Mouse (Mus musculus): ENCODE results near the gene Ddx10. TPM values are rescaled to one million over a fixed set of nuclear protein-coding genes. Genes with fewer than 3 reads are reported as not detected.

Gene Ddx10
- total and polyA plus RNA-seq, 3 experiments: 45.1 to 48.4 (median 46.5) TPM

GRCm38 (mm10) chr9:53074443-53074842 lies 173.4 kb downstream of the Ddx10 start:
- Histone ChIP-seq H3K4me1 (ENCODE audit: control insufficient read depth in 1 of 2, insufficient read depth in 2 of 2, low read length in 2 of 2) (no peaks in the 10 kb centered on the region), H3K27me3 (ENCODE audit: control insufficient read depth in 1 of 2, insufficient read depth in 2 of 2, low read length in 2 of 2) (no peaks in the 10 kb centered on the region), H3K9me3 (replicated peaks; ENCODE audit: insufficient read depth, low read length) (no peaks in the 10 kb centered on the region), H3K9ac (ENCODE audit: control insufficient read depth, low read depth, low read length, poor library complexity, severe bottlenecking) (no peak overlapping the region), H3K36me3 (ENCODE audit: control insufficient read depth in 1 of 2, insufficient read depth in 2 of 2, low read length in 2 of 2) (no peaks in the 10 kb centered on the region), H3K4me3 (ENCODE audit: control insufficient read depth in 1 of 2, insufficient read depth in 1 of 2, low read depth in 2 of 2, low read length in 2 of 2) (no peak overlapping the region), H3K79me2 (ENCODE audit: control insufficient read depth, insufficient read depth, low read length, poor library complexity) (no peaks in the 10 kb centered on the region), H3K27ac (ENCODE audit: control insufficient read depth, low read depth, low read length) (no peak overlapping the region)
- DNase-seq (ENCODE audit: low read depth, low spot score): no peak
- TF ChIP-seq HCFC1 (IDR thresholded peaks at IDR 0.05; ENCODE audit: low read depth, low read length) (no peak), MAFK (IDR thresholded peaks at IDR 0.05; ENCODE audit: borderline replicate concordance, low read depth, low read length) (no peak)

- H3K4me3 ChIP-seq (ENCODE audit: control insufficient read depth in 1 of 2, insufficient read depth in 1 of 2, low read depth in 2 of 2, low read length in 2 of 2): no peak overlapping the region
- no peaks in the 10 kb centered on the region for H3K36me3 ChIP-seq (ENCODE audit: control insufficient read depth in 1 of 2, insufficient read depth in 2 of 2, low read length in 2 of 2)
- H3K27me3 ChIP-seq (ENCODE audit: control insufficient read depth in 1 of 2, insufficient read depth in 2 of 2, low read length in 2 of 2): no peaks in the 10 kb centered on the region
- no peaks in the 10 kb centered on the region for H3K9me3 ChIP-seq (replicated peaks; ENCODE audit: insufficient read depth, low read length)
- no peaks in the 10 kb centered on the region for H3K79me2 ChIP-seq (ENCODE audit: control insufficient read depth, insufficient read depth, low read length, poor library complexity)
- no peak overlapping the region for H3K27ac ChIP-seq (ENCODE audit: control insufficient read depth, low read depth, low read length)
- TF ChIP-seq NELFE (IDR thresholded peaks at IDR 0.05; ENCODE audit: low read depth, low read length): no peak
- no peak for TF ChIP-seq TBP (IDR thresholded peaks at IDR 0.05; ENCODE audit: low read depth, low read length)
- TF ChIP-seq MEF2A (IDR thresholded peaks at IDR 0.05; ENCODE audit: extremely low read depth, insufficient replicate concordance, low read depth, low read length, poor library complexity, severe bottlenecking): no peak
- no peak for TF ChIP-seq MYB (IDR thresholded peaks at IDR 0.05; ENCODE audit: low read depth, low read length)
- no peak for TF ChIP-seq UBTF (IDR thresholded peaks at IDR 0.05; ENCODE audit: borderline replicate concordance, insufficient read depth, low read depth, low read length)
- TF ChIP-seq MXI1 (IDR thresholded peaks at IDR 0.05; ENCODE audit: low read depth, low read length): no peak
- TF ChIP-seq CHD1 (IDR thresholded peaks at IDR 0.05; ENCODE audit: low read depth, low read length): no peak
- TF ChIP-seq ZC3H11A (IDR thresholded peaks at IDR 0.05; ENCODE audit: low read depth, low read length): no peak
- no peak for TF ChIP-seq USF1 (IDR thresholded peaks at IDR 0.05; ENCODE audit: low read depth, low read length)
- no peak for TF ChIP-seq RAD21 (IDR thresholded peaks at IDR 0.05; ENCODE audit: low read depth, low read length)
- no peak for TF ChIP-seq GABPA (IDR thresholded peaks at IDR 0.05; ENCODE audit: low read depth, low read length)
- no peak for DNase-seq (ENCODE audit: low read depth, low spot score)
- no peak overlapping the region for H3K9ac ChIP-seq (ENCODE audit: control insufficient read depth, low read depth, low read length, poor library complexity, severe bottlenecking)
- H3K4me1 ChIP-seq (ENCODE audit: control insufficient read depth in 1 of 2, insufficient read depth in 2 of 2, low read length in 2 of 2): no peaks in the 10 kb centered on the region
These were observed 174.2 kb downstream of the Ddx10 start for GRCm38 (mm10) chr9:53073576-53074112.

- Histone ChIP-seq H3K4me1 (ENCODE audit: control insufficient read depth in 1 of 2, insufficient read depth in 2 of 2, low read length in 2 of 2) (no peaks in the 10 kb centered on the region), H3K9ac (ENCODE audit: control insufficient read depth, low read depth, low read length, poor library complexity, severe bottlenecking) (no peak overlapping the region), H3K4me3 (ENCODE audit: control insufficient read depth in 1 of 2, insufficient read depth in 1 of 2, low read depth in 2 of 2, low read length in 2 of 2) (no peak overlapping the region), H3K79me2 (ENCODE audit: control insufficient read depth, insufficient read depth, low read length, poor library complexity) (no peaks in the 10 kb centered on the region), H3K9me3 (replicated peaks; ENCODE audit: insufficient read depth, low read length) (no peaks in the 10 kb centered on the region), H3K27ac (ENCODE audit: control insufficient read depth, low read depth, low read length) (no peak overlapping the region), H3K36me3 (ENCODE audit: control insufficient read depth in 1 of 2, insufficient read depth in 2 of 2, low read length in 2 of 2) (no peaks in the 10 kb centered on the region), H3K27me3 (ENCODE audit: control insufficient read depth in 1 of 2, insufficient read depth in 2 of 2, low read length in 2 of 2) (no peaks in the 10 kb centered on the region)
- no peak for DNase-seq (ENCODE audit: low read depth, low spot score)
- TF ChIP-seq MAX (IDR thresholded peaks at IDR 0.05; ENCODE audit: low read length): no peak
- no peak for TF ChIP-seq SIN3A (IDR thresholded peaks at IDR 0.05; ENCODE audit: low read length)
- TF ChIP-seq TBP (IDR thresholded peaks at IDR 0.05; ENCODE audit: low read depth, low read length): no peak
- no peak for TF ChIP-seq MYB (IDR thresholded peaks at IDR 0.05; ENCODE audit: low read depth, low read length)
- no peak for TF ChIP-seq CHD1 (IDR thresholded peaks at IDR 0.05; ENCODE audit: low read depth, low read length)
- TF ChIP-seq POLR2AphosphoS5 (IDR thresholded peaks at IDR 0.05; ENCODE audit: borderline replicate concordance, low read depth, low read length): no peak
- no peak for TF ChIP-seq POLR2A (IDR thresholded peaks at IDR 0.05; ENCODE audit: control insufficient read depth in 1 of 2, insufficient read depth in 1 of 2, low read depth in 1 of 2, low read length in 2 of 2, poor library complexity in 1 of 2)
- TF ChIP-seq E2F4 (IDR thresholded peaks at IDR 0.05; ENCODE audit: borderline replicate concordance, low read depth, low read length): no peak
- TF ChIP-seq POLR2AphosphoS2 (IDR thresholded peaks at IDR 0.05; ENCODE audit: low read length): no peak
- TF ChIP-seq KAT2A (conservative IDR thresholded peaks at IDR 0.05; ENCODE audit: low read depth, low read length): no peak
- TF ChIP-seq JUND (IDR thresholded peaks at IDR 0.05; ENCODE audit: low read depth, low read length): no peak
- no peak for TF ChIP-seq SMC3 (IDR thresholded peaks at IDR 0.05; ENCODE audit: low read depth, low read length)
- no peak for TF ChIP-seq MAZ (IDR thresholded peaks at IDR 0.05; ENCODE audit: low read depth, low read length)
- TF ChIP-seq ZMIZ1 (IDR thresholded peaks at IDR 0.05; ENCODE audit: low read depth, low read length): no peak
- no peak for TF ChIP-seq ZKSCAN1 (IDR thresholded peaks at IDR 0.05; ENCODE audit: low read depth, low read length)
- no peak for TF ChIP-seq USF2 (IDR thresholded peaks at IDR 0.05; ENCODE audit: borderline replicate concordance in 1 of 2, insufficient read depth in 1 of 2, low read depth in 1 of 2, low read length in 2 of 2)
- TF ChIP-seq ZC3H11A (IDR thresholded peaks at IDR 0.05; ENCODE audit: low read depth, low read length): no peak
These were observed 175.8 kb downstream of the Ddx10 start for GRCm38 (mm10) chr9:53072088-53072487.

Measured in MEL (cell line).